Mouse (Mus musculus) bone marrow macrophage, adult 2 months (primary cell): Measurements from ENCODE around the gene Mog.

ENCODE experiments used
- CTCF ChIP-seq: IDR thresholded peaks from 2 replicates; pipeline ENCODE4 v1.5.1; 2012; ENCODE audit warnings: low read depth, mild to moderate bottlenecking, low read length, moderate library complexity
- POLR2A ChIP-seq: IDR thresholded peaks from 2 replicates; pipeline ENCODE4 v1.6.1; 2012; ENCODE audit warnings: mild to moderate bottlenecking, low read depth, low read length, borderline replicate concordance

DNA sequence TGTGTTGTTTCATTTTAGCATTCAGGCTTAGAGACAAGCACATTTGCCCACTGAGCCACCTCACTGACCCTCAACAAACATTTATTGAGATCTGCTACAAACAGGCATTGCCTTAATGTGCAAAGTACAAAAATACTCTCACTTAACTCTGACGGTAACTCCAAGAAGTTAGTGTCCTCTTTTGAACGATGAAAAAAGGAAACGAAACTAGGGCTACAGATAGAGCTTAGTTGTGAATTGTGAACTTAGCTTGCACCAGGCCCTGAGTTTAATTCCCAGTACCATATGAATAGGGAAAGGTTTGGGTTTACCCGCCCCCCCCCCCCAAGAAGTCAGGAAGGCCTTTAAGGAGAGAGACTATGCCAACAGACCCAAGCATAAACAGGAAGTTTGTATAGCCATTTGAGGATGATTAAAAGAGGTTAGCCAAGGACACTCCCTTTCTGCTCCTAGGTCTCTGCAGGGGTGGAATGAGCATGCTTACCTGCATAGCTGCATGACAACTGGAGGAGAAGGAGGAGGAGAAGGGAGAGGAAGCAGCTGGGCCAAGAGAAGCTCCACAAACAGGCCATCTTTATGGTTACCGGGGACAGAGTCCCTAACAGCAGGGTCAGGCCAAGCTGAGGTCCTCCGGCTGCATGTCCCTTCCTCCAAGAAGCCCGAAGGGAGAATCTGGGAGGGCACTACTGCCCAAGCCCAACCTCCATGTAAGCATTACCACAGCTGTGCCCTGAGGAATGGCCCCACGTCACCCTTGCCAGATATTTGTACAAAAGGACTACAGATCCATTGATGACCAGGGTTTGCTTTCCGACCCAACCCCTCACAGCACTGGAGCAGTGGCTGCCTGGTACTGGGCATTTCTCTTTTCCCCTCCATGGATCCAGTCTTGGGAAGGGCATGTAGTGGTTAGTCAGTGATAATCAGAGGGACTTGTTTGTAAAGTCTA is at the start of gene Mog:
- TF ChIP-seq POLR2A (no peak), CTCF (no peak)
